Mouse (Mus musculus) testis, adult 2 months (tissue): Measurements from ENCODE around the gene Prpf40b.

Source experiments
- CTCF ChIP-seq: fragments of 200-500 bp; IDR thresholded peaks from 2 replicates; pipeline ENCODE4 v1.5.1; 2012; ENCODE audit warnings: low read depth, mild to moderate bottlenecking, inconsistent platforms, low read length, moderate library complexity; ENCODE audit not compliant: control insufficient read depth, insufficient read depth, insufficient replicate concordance
- POLR2A ChIP-seq: fragments of 200-500 bp; IDR thresholded peaks from 2 replicates; pipeline ENCODE4 v1.6.1; 2012; ENCODE audit warnings: low read depth, mild to moderate bottlenecking, inconsistent platforms, low read length, moderate library complexity; ENCODE audit not compliant: control insufficient read depth

DNA sequence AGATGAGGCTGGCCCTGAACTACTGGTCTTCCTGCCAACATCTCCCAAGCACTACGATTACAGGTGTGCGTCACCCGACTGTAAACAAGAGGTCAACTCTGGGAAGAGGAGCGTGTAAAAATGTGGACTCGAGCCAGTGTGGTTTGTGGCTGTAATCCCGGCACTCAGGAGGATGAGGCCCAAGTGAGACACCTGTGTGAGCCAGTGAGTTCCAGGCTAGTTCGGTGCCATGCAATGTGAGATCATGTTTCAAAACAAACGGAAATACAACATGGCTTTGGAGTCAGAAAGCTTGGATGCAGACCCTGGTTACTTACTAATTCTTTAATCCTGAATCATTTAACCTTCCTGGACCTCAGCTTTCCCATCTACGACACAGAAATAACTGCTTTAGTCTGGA is 64.1 kb downstream of the Prpf40b start:
- TF ChIP-seq CTCF (no peak), POLR2A (no peak)
